Mouse (Mus musculus): ENCODE results near the gene Magi1.

Gene Magi1

GRCm38 (mm10) chr6:94257831-94258173, 25.9 kb downstream of the Magi1 start:
- DNase-seq (ENCODE audit: low read depth, low spot score) = no peak

GRCm38 (mm10) chr6:94256982-94257830, 26.5 kb downstream of the Magi1 start:
- no peak for DNase-seq (ENCODE audit: low read depth, low spot score)

- DNase-seq (ENCODE audit: low read depth, low spot score) = no peak
These were observed 29.8 kb downstream of the Magi1 start for GRCm38 (mm10) chr6:94253943-94254342.

- no peak for DNase-seq (ENCODE audit: low read depth, low spot score)
These were observed 32.3 kb downstream of the Magi1 start for GRCm38 (mm10) chr6:94251358-94251945.

GRCm38 (mm10) chr6:94249286-94249790, 34.4 kb downstream of the Magi1 start:
- no peak for DNase-seq (ENCODE audit: low read depth, low spot score)

- peak; percentile 97 for DNase-seq (ENCODE audit: low read depth, low spot score)
These were observed 42.5 kb downstream of the Magi1 start for GRCm38 (mm10) chr6:94241251-94241650.

GRCm38 (mm10) chr6:94238643-94239042, 45.1 kb downstream of the Magi1 start:
- DNase-seq (ENCODE audit: low read depth, low spot score) = peak; percentile 22

- no peak for DNase-seq (ENCODE audit: low read depth, low spot score)
These were observed 46.8 kb downstream of the Magi1 start for GRCm38 (mm10) chr6:94236899-94237298.

- no peak for DNase-seq (ENCODE audit: low read depth, low spot score)
These were observed 51.4 kb downstream of the Magi1 start for GRCm38 (mm10) chr6:94232243-94232785.

- no peak for DNase-seq (ENCODE audit: low read depth, low spot score)
These were observed 51.9 kb downstream of the Magi1 start for GRCm38 (mm10) chr6:94231831-94232230.

- no peak for DNase-seq (ENCODE audit: low read depth, low spot score)
These were observed 52.4 kb downstream of the Magi1 start for GRCm38 (mm10) chr6:94231367-94231766.

- peak; percentile 37 for DNase-seq (ENCODE audit: low read depth, low spot score)
These were observed 52.8 kb downstream of the Magi1 start for GRCm38 (mm10) chr6:94230918-94231317.

- no peak for DNase-seq (ENCODE audit: low read depth, low spot score)
These were observed 53.6 kb downstream of the Magi1 start for GRCm38 (mm10) chr6:94230129-94230528.

GRCm38 (mm10) chr6:94226262-94226661, 57.5 kb downstream of the Magi1 start:
- peak; percentile 55 for DNase-seq (ENCODE audit: low read depth, low spot score)

GRCm38 (mm10) chr6:94225832-94226231, 57.9 kb downstream of the Magi1 start:
- DNase-seq (ENCODE audit: low read depth, low spot score) = peak; percentile 72

GRCm38 (mm10) chr6:94225091-94225490, 58.6 kb downstream of the Magi1 start:
- peak; percentile 96 for DNase-seq (ENCODE audit: low read depth, low spot score)

GRCm38 (mm10) chr6:94222253-94222652, 61.5 kb downstream of the Magi1 start:
- no peak for DNase-seq (ENCODE audit: low read depth, low spot score)

- DNase-seq (ENCODE audit: low read depth, low spot score) = no peak
These were observed 62.0 kb downstream of the Magi1 start for GRCm38 (mm10) chr6:94221750-94222149.

GRCm38 (mm10) chr6:94218076-94218475, 65.6 kb downstream of the Magi1 start:
- DNase-seq (ENCODE audit: low read depth, low spot score) = no peak

- DNase-seq (ENCODE audit: low read depth, low spot score) = no peak
These were observed 67.9 kb downstream of the Magi1 start for GRCm38 (mm10) chr6:94215834-94216233.

GRCm38 (mm10) chr6:94214895-94215538, 68.7 kb downstream of the Magi1 start:
- DNase-seq (ENCODE audit: low read depth, low spot score) = no peak

- no peak for DNase-seq (ENCODE audit: low read depth, low spot score)
These were observed 77.8 kb downstream of the Magi1 start for GRCm38 (mm10) chr6:94205926-94206325.
